Mouse (Mus musculus): Measurements from ENCODE around the gene Camsap2. TPM values are rescaled to one million over a fixed set of nuclear protein-coding genes. Genes with fewer than 3 reads are reported as not detected.
A peak's percentile ranks its signal among the peaks of the same experiment; 100 is the strongest.

Camsap2 gene
- polyA plus RNA-seq, 1 experiment from 2014 or later: 26.7 TPM

GRCm38 (mm10) chr1:136340541-136340940 lies 5.4 kb downstream of the Camsap2 start:
- WGBS: 98% methylated on average over 3 of the region's 3 CpGs
- no peaks in the 10 kb centered on the region for H3K27me3 ChIP-seq
- no peaks in the 10 kb centered on the region for H3K9me3 ChIP-seq
- peaks cover 34% of the 10 kb centered on the region for H3K4me1 ChIP-seq (replicated peaks)
- H3K9ac ChIP-seq: no peak overlapping the region
- H3K4me3 ChIP-seq: no peak overlapping the region
- H3K27ac ChIP-seq (replicated peaks): no peak overlapping the region
- ATAC-seq (ENCODE audit: low FRiP score, low read depth): no peak
- no peaks in the 10 kb centered on the region for H3K36me3 ChIP-seq
- no peak overlapping the region for H3K4me2 ChIP-seq

GRCm38 (mm10) chr1:136334743-136335142 lies 11.2 kb downstream of the Camsap2 start:
- Histone ChIP-seq H3K9ac (no peak overlapping the region), H3K27me3 (no peaks in the 10 kb centered on the region), H3K27ac (replicated peaks) (no peak overlapping the region), H3K9me3 (no peaks in the 10 kb centered on the region), H3K4me2 (no peak overlapping the region), H3K4me1 (replicated peaks) (peaks cover 24% of the 10 kb centered on the region), H3K4me3 (no peak overlapping the region), H3K36me3 (no peaks in the 10 kb centered on the region)
- 0 out of 2 replicates have a peak, but pooled peaks have one; percentile 21 for ATAC-seq (ENCODE audit: low FRiP score, low read depth)
- WGBS: 85% methylated on average over 10 of the region's 10 CpGs

GRCm38 (mm10) chr1:136333512-136333911 lies 12.4 kb downstream of the Camsap2 start:
- peaks cover 24% of the 10 kb centered on the region for H3K4me1 ChIP-seq (replicated peaks)
- H3K27ac ChIP-seq (replicated peaks): no peak overlapping the region
- no peaks in the 10 kb centered on the region for H3K9me3 ChIP-seq
- H3K27me3 ChIP-seq: no peaks in the 10 kb centered on the region
- no peaks in the 10 kb centered on the region for H3K36me3 ChIP-seq
- no peak overlapping the region for H3K4me3 ChIP-seq
- H3K4me2 ChIP-seq: no peak overlapping the region
- H3K9ac ChIP-seq: no peak overlapping the region
- ATAC-seq (ENCODE audit: low FRiP score, low read depth): no peak
- 81% methylated on average over 3 of the region's 3 CpGs for WGBS

GRCm38 (mm10) chr1:136333071-136333470 lies 12.8 kb downstream of the Camsap2 start:
- WGBS: 84% methylated on average over 7 of the region's 7 CpGs
- Histone ChIP-seq H3K36me3 (no peaks in the 10 kb centered on the region), H3K27me3 (no peaks in the 10 kb centered on the region), H3K9ac (no peak overlapping the region), H3K4me2 (no peak overlapping the region), H3K27ac (replicated peaks) (no peak overlapping the region), H3K9me3 (no peaks in the 10 kb centered on the region), H3K4me3 (no peak overlapping the region), H3K4me1 (replicated peaks) (peaks cover 24% of the 10 kb centered on the region)
- ATAC-seq (ENCODE audit: low FRiP score, low read depth): 0 out of 2 replicates have a peak, but pooled peaks have one; percentile 28

GRCm38 (mm10) chr1:136331836-136332235 lies 14.1 kb downstream of the Camsap2 start:
- Histone ChIP-seq H3K27me3 (no peaks in the 10 kb centered on the region), H3K36me3 (no peaks in the 10 kb centered on the region), H3K9ac (no peak overlapping the region), H3K4me2 (no peak overlapping the region), H3K4me1 (replicated peaks) (peaks cover 24% of the 10 kb centered on the region), H3K9me3 (no peaks in the 10 kb centered on the region), H3K27ac (replicated peaks) (no peak overlapping the region), H3K4me3 (no peak overlapping the region)
- no peak for ATAC-seq (ENCODE audit: low FRiP score, low read depth)
- WGBS: 67% methylated on average over 4 of the region's 4 CpGs

- Histone ChIP-seq H3K4me1 (replicated peaks) (peaks cover 33% of the 10 kb centered on the region), H3K4me3 (no peak overlapping the region), H3K9ac (no peak overlapping the region), H3K27me3 (no peaks in the 10 kb centered on the region), H3K4me2 (no peak overlapping the region), H3K36me3 (no peaks in the 10 kb centered on the region), H3K27ac (replicated peaks) (no peak overlapping the region), H3K9me3 (no peaks in the 10 kb centered on the region)
- ATAC-seq (ENCODE audit: low FRiP score, low read depth): no peak
- 89% methylated on average over 4 of the region's 4 CpGs for WGBS
These were observed 16.5 kb downstream of the Camsap2 start for GRCm38 (mm10) chr1:136329426-136329825.

- ATAC-seq (ENCODE audit: low FRiP score, low read depth): no peak
- Histone ChIP-seq H3K9me3 (no peaks in the 10 kb centered on the region), H3K36me3 (peaks cover 5% of the 10 kb centered on the region), H3K27me3 (no peaks in the 10 kb centered on the region), H3K9ac (no peak overlapping the region), H3K4me2 (no peak overlapping the region), H3K27ac (replicated peaks) (no peak overlapping the region), H3K4me1 (replicated peaks) (peaks cover 28% of the 10 kb centered on the region), H3K4me3 (no peak overlapping the region)
- 93% methylated on average over 2 of the region's 2 CpGs for WGBS
These were observed 17.3 kb downstream of the Camsap2 start for GRCm38 (mm10) chr1:136328640-136329039.

GRCm38 (mm10) chr1:136327638-136328037 lies 18.3 kb downstream of the Camsap2 start:
- Histone ChIP-seq H3K9me3 (no peaks in the 10 kb centered on the region), H3K27me3 (no peaks in the 10 kb centered on the region), H3K4me3 (no peak overlapping the region), H3K27ac (replicated peaks) (no peak overlapping the region), H3K36me3 (peaks cover 13% of the 10 kb centered on the region), H3K9ac (no peak overlapping the region), H3K4me1 (replicated peaks) (peaks cover 18% of the 10 kb centered on the region), H3K4me2 (no peak overlapping the region)
- no peak for ATAC-seq (ENCODE audit: low FRiP score, low read depth)
- WGBS: 96% methylated on average over 3 of the region's 3 CpGs

GRCm38 (mm10) chr1:136325933-136326332 lies 20.0 kb downstream of the Camsap2 start:
- WGBS: 28% methylated on average over 4 of the region's 4 CpGs

GRCm38 (mm10) chr1:136322331-136322730 lies 23.6 kb downstream of the Camsap2 start:
- Histone ChIP-seq H3K9ac (no peak overlapping the region), H3K9me3 (no peaks in the 10 kb centered on the region), H3K27me3 (no peaks in the 10 kb centered on the region), H3K27ac (replicated peaks) (no peak overlapping the region), H3K4me2 (no peak overlapping the region), H3K36me3 (peaks cover 16% of the 10 kb centered on the region), H3K4me1 (replicated peaks) (peaks cover 15% of the 10 kb centered on the region), H3K4me3 (no peak overlapping the region)
- ATAC-seq (ENCODE audit: low FRiP score, low read depth): no peak
- 91% methylated on average over 4 of the region's 4 CpGs for WGBS

More at GRCm38 (mm10) chr1:136325933-136326332, 20.0 kb downstream of the Camsap2 start:
- no peak for ATAC-seq (ENCODE audit: low FRiP score, low read depth)
- Histone ChIP-seq H3K4me2 (no peak overlapping the region), H3K36me3 (peaks cover 16% of the 10 kb centered on the region), H3K4me1 (replicated peaks) (peaks cover 15% of the 10 kb centered on the region), H3K27me3 (no peaks in the 10 kb centered on the region), H3K9ac (no peak overlapping the region), H3K9me3 (no peaks in the 10 kb centered on the region), H3K4me3 (no peak overlapping the region), H3K27ac (replicated peaks) (peak overlapping the region; percentile 41; the same call in 1 of the 2 replicates)

GRCm38 (mm10) chr1:136316317-136316716 lies 29.6 kb downstream of the Camsap2 start:
- no peaks in the 10 kb centered on the region for H3K36me3 ChIP-seq
- ATAC-seq (ENCODE audit: low FRiP score, low read depth): no peak
- H3K9ac ChIP-seq: no peak overlapping the region

GRCm38 (mm10) chr1:136309193-136309592 lies 36.7 kb downstream of the Camsap2 start:
- H3K4me2 ChIP-seq: no peak overlapping the region
- H3K4me3 ChIP-seq: no peak overlapping the region
- no peaks in the 10 kb centered on the region for H3K36me3 ChIP-seq
- no peaks in the 10 kb centered on the region for H3K27me3 ChIP-seq
- 88% methylated on average over 5 of the region's 5 CpGs for WGBS
- no peak for ATAC-seq (ENCODE audit: low FRiP score, low read depth)
- no peak overlapping the region for H3K9ac ChIP-seq
- H3K27ac ChIP-seq (replicated peaks): no peak overlapping the region
- H3K9me3 ChIP-seq: no peaks in the 10 kb centered on the region
- H3K4me1 ChIP-seq (replicated peaks): peaks cover 11% of the 10 kb centered on the region

More at GRCm38 (mm10) chr1:136316317-136316716, 29.6 kb downstream of the Camsap2 start:
- H3K27ac ChIP-seq (replicated peaks): no peak overlapping the region
- H3K27me3 ChIP-seq: no peaks in the 10 kb centered on the region
- H3K4me2 ChIP-seq: no peak overlapping the region
- no peak overlapping the region for H3K4me3 ChIP-seq
- H3K9me3 ChIP-seq: no peaks in the 10 kb centered on the region
- H3K4me1 ChIP-seq (replicated peaks): 0 out of 2 replicates have a peak, but pooled peaks cover 7% of the 10 kb centered on the region

GRCm38 (mm10) chr1:136306424-136306823 lies 39.5 kb downstream of the Camsap2 start:
- peaks cover 4% of the 10 kb centered on the region; the same call in 1 of the 2 replicates for H3K36me3 ChIP-seq
- no peaks in the 10 kb centered on the region for H3K9me3 ChIP-seq
- peaks cover 11% of the 10 kb centered on the region for H3K4me1 ChIP-seq (replicated peaks)
- no peak overlapping the region for H3K27ac ChIP-seq (replicated peaks)
- no peak overlapping the region for H3K4me3 ChIP-seq
- H3K4me2 ChIP-seq: no peak overlapping the region
- no peaks in the 10 kb centered on the region for H3K27me3 ChIP-seq
- no peak overlapping the region for H3K9ac ChIP-seq
- 75% methylated on average over 3 of the region's 3 CpGs for WGBS
- ATAC-seq (ENCODE audit: low FRiP score, low read depth): no peak
